ENCODE assay signal across 20 mouse cellular contexts in the genomic region with DNA sequence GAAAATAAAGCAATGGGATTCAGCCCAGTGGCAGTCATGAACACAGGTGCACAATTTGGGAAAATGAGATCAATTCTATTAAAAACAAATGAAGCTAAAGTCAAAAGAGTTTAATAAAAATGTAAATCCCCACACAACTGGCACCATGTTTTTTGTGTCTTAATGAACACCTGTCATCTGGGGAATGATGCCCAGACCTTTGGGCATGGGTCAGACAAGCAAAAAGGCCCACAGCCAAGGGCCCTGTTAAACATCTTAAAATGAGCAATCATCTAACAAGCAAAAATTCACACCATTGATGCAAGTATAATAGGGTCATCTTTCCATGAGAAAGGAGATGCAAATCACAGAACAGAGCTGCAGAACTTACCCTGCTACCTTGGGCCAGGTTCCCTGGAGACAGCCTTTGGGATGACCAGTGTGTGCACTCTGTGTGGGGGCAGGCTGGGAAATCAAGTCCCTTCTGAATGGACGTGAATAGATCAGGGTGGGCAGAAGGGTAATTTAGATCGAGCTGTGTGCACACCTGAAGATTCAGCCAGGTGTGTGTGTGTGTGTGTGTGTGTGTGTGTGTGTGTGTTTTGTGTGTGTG.
A peak's percentile ranks its signal among the peaks of the same experiment; 100 is the strongest.
DNase-seq lines count a peak whose midpoint lies in the region; ATAC-seq and TF ChIP-seq lines count a peak whose summit lies in the region.
"Had no signal": no experiment of that assay in that cellular context is flagged by ENCODE, and none has a peak within 500 bp of the region (broad histone marks: within the 10 kb centered on the region; RNA-seq: fewer than 3 reads in every experiment).

No protein-coding gene starts in this region.

- no peak overlapping the region for H3K27ac ChIP-seq in hindbrain, postnatal 0 days
- H3K27ac ChIP-seq: embryonic facial prominence, embryonic 10.5 days; heart, adult 2 months; kidney, postnatal 0 days; left cerebral cortex, adult 2 months; macrophage; neural tube, embryonic 12.5 days had no signal

- peak; percentile 36 to 41 for DNase-seq in cerebellum, adult 18-20 months
- no peak for DNase-seq in cerebellum, adult 11 months
- DNase-seq in left cerebral cortex, postnatal 4 days, result peak; percentile 26
- no peak for DNase-seq in left cerebral cortex, adult 18-20 months (ENCODE audit: low spot score in 2 of 2)
- peak; percentile 48 for DNase-seq in cerebellum, adult 9-11 months
- peak; percentile 24 for DNase-seq in hindbrain, postnatal 0 days (ENCODE audit: low spot score)
- DNase-seq in ovary, adult 18-20 months (ENCODE audit: low spot score), result no peak
- DNase-seq: adrenal gland, postnatal 25 days; gastrocnemius, postnatal 36 days; heart, adult 2 months; kidney, adult 18-20 months; layer of hippocampus, adult 9-11 months had no signal

- no peaks in the 10 kb centered on the region for H3K27me3 ChIP-seq in hindbrain, postnatal 0 days (ENCODE audit: insufficient read depth, low read length)
- H3K27me3 ChIP-seq: neural tube, embryonic 12.5 days had no signal

- TF ChIP-seq CTCF in hindbrain, postnatal 0 days (IDR thresholded peaks at IDR 0.05; ENCODE audit: low read depth), result no peak

- WGBS in hindbrain, postnatal 0 days, result 67% methylated on average over 2 of the region's 2 CpGs

- H3K36me3 ChIP-seq in hindbrain, postnatal 0 days (ENCODE audit: insufficient read depth, low read length), result no peaks in the 10 kb centered on the region
- H3K36me3 ChIP-seq: embryonic facial prominence, embryonic 10.5 days; neural tube, embryonic 12.5 days had no signal

- no peak overlapping the region for H3K4me2 ChIP-seq in hindbrain, postnatal 0 days (ENCODE audit: low read depth, low read length)
- H3K4me2 ChIP-seq: midbrain, embryonic 11.5 days; neural tube, embryonic 12.5 days had no signal

- no peak for ATAC-seq in hindbrain, postnatal 0 days
- ATAC-seq: CD4-positive, CD25-positive, alpha-beta regulatory T cell, adult 4 months; inflammation-experienced regulatory T-cells, adult 6 months had no signal

- no peaks in the 10 kb centered on the region; the same call in 1 of the 2 replicates for H3K4me1 ChIP-seq in hindbrain, postnatal 0 days (ENCODE audit: insufficient read depth, low read length)
- H3K4me1 ChIP-seq: neural tube, embryonic 12.5 days had no signal

- H3K4me3 ChIP-seq in hindbrain, postnatal 0 days (ENCODE audit: low read length), result no peak overlapping the region
- H3K4me3 ChIP-seq: embryonic facial prominence, embryonic 10.5 days; heart, adult 2 months; left cerebral cortex, adult 2 months; neural tube, embryonic 12.5 days had no signal

- H3K9me3 ChIP-seq in hindbrain, postnatal 0 days (ENCODE audit: low read length), result no peaks in the 10 kb centered on the region
- H3K9me3 ChIP-seq: embryonic facial prominence, embryonic 10.5 days; neural tube, embryonic 12.5 days had no signal

- no peak overlapping the region for H3K9ac ChIP-seq in hindbrain, postnatal 0 days (replicated peaks; ENCODE audit: low read length)
- H3K9ac ChIP-seq: neural tube, embryonic 12.5 days had no signal

- intact Hi-C loops in left cerebral cortex, postnatal 4 days (cut with DNase I), result no loop called here

Comparison
In these comparisons a context has a peak if more than half of its experiments do, and no peak if none do; other contexts are left out.
1. DNase-seq: peak in cerebellum, adult 18-20 months (2 of 2), left cerebral cortex, postnatal 4 days (single experiment), cerebellum, adult 9-11 months (single experiment) and hindbrain, postnatal 0 days (single experiment); none in cerebellum, adult 11 months (single experiment), left cerebral cortex, adult 18-20 months (0 of 2) and ovary, adult 18-20 months (single experiment).